Mouse (Mus musculus): Measurements from ENCODE around the gene Rmdn3.

GRCm38 (mm10) chr2:119177384-119177939 lies 20.6 kb upstream of the Rmdn3 start:
- no peak for TF ChIP-seq CTCF (IDR thresholded peaks at IDR 0.05; ENCODE audit: insufficient read depth, low read depth, low read length)
- no peak for TF ChIP-seq POLR2A (IDR thresholded peaks at IDR 0.05; ENCODE audit: insufficient read depth, low read depth, low read length)

All from olfactory bulb, adult 2 months (tissue).